Mouse (Mus musculus): Measurements from ENCODE around the gene Pdlim4. TPM values are rescaled to one million over a fixed set of nuclear protein-coding genes. Genes with fewer than 3 reads are reported as not detected.

Pdlim4 gene
- total RNA-seq (2017) = 0.41 TPM in 1 of 2 replicates, not detected in the other

DNA sequence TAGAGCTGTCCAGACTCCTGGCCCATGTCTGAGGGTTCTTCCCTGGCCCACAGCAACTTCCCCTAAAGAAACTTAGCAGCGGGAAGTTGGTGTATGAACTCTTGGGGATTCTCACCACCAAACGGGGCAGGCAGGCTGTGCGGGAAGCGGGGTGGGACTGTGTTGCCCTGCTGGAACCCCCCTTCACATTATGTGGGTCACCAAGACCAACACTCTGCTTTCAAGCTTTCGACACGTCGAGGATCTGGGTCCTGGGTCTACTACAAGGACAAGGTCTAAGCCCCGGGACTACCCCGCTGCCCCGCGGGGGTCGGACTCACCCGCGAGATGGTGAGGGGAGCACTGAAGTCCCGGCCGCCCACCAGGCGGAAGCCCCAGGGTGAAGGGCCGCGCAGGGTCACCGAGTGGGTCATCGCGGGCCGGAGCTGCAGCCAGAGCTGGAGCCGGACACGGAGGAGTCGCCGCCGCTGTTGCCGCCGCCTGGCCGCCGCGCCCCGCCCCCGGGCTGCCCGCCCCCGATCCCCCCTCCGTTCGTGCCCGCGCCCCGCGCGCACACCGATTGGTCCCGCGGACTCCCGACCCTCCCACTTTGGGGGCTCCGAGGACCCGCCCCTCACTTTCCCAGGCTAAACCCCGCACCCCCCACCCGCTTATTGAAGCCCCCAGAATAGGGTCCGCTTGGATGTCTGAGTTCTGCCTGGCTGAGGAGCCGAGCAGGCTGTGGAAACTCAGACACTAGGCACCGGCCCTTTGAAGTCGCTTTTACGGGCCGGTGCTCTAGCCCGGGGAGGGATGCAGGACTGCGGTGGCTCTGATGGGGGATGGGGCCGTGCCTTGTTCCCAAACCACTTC is at the start of gene Pdlim4:
Gene Pdlim4, minus strand, starts transcription at position 495 of the 852 bp plus-strand sequence.
- ATAC-seq (replicated peaks; ENCODE audit: low read depth, poor library complexity, severe bottlenecking) = peak; percentile 55

- no peak for ATAC-seq (replicated peaks; ENCODE audit: low read depth, poor library complexity, severe bottlenecking)
These were observed 48.3 kb upstream of the Pdlim4 start for GRCm38 (mm10) chr11:54117096-54117495.

DNA sequence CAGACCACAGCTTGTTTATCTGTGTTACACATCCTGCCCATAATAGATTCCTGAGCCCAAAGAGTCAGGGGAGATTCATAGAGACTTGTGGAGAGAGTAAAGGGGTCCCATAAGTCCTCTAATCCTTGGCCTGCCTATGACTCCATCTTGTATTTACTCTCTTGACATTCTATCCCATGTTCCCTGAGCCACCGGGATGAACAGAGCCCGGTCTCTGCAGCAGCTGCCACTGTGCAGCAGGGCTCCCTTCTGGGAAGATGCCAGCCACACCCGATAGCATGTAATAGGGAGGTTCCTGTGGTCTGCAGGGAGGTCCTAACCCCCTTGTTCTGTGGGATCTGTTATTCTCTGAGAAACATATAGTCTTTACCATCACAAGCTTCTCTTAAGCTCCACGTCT is 47.6 kb upstream of the Pdlim4 start:
- ATAC-seq (replicated peaks; ENCODE audit: low read depth, poor library complexity, severe bottlenecking) = no peak

DNA sequence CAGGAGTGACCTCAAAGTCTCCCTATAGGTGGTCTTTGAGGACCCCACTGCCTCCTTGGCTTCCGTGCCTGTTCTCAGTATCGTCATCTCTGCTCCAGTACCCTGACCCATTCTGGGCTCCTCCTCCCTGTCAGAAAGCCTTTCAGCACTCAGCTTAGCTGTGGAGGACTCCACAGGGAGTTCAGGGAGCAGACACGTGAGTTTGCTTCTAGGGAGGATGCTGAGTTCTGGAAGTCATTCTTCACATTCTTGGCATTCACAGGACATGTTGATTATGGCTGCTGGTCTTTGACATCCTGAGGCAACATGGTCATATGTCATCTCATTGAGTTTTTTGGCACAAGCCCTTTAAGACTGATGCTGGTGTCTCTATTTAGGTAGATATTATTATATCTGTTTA is 47.1 kb upstream of the Pdlim4 start:
- ATAC-seq (replicated peaks; ENCODE audit: low read depth, poor library complexity, severe bottlenecking) = no peak

DNA sequence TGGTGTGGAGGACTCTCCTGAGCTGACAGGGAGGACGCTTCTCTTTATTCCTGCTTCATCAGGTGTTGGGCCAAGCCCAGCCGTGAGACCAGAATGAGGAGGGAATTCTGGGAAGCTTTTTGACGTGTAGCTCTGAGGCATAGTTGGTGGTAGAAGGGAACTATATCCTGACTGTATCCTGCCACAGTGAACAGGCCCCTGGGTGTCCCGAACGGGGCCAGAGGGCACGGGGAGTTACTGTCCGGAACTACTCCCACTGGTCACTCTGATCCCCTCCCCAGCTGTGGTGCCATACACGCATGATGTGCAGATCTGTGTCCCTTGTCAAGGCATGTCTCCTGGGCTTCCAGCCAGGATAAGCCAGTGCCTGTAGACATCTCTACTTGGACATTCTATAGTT is 46.5 kb upstream of the Pdlim4 start:
- ATAC-seq (replicated peaks; ENCODE audit: low read depth, poor library complexity, severe bottlenecking) = no peak

DNA sequence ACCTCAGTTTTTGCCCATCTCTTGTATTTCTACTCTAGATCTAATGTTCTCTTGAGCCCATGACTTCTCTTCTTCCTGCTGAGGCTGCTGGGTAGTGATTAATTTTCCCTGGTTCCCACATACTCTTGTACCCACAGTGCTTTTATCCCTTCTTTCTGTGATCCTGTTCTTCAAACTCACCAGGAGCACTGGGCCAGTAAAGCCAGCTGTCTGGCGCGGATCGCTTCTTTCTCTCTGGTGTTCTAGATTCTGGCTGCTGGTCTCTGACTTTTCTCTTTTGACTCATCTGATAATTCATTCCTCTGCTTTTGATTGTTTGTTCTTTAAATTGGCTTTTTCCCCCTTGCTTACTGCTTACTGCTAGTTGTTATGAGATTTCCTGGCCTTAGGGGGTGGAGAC is 45.9 kb upstream of the Pdlim4 start:
- ATAC-seq (replicated peaks; ENCODE audit: low read depth, poor library complexity, severe bottlenecking) = no peak

- no peak for ATAC-seq (replicated peaks; ENCODE audit: low read depth, poor library complexity, severe bottlenecking)
These were observed 44.5 kb upstream of the Pdlim4 start for GRCm38 (mm10) chr11:54113352-54113751.

- ATAC-seq (replicated peaks; ENCODE audit: low read depth, poor library complexity, severe bottlenecking) = peak; percentile 93
These were observed 44.1 kb upstream of the Pdlim4 start for GRCm38 (mm10) chr11:54112920-54113319.

- no peak for ATAC-seq (replicated peaks; ENCODE audit: low read depth, poor library complexity, severe bottlenecking)
These were observed 43.3 kb upstream of the Pdlim4 start for GRCm38 (mm10) chr11:54111976-54112741.

DNA sequence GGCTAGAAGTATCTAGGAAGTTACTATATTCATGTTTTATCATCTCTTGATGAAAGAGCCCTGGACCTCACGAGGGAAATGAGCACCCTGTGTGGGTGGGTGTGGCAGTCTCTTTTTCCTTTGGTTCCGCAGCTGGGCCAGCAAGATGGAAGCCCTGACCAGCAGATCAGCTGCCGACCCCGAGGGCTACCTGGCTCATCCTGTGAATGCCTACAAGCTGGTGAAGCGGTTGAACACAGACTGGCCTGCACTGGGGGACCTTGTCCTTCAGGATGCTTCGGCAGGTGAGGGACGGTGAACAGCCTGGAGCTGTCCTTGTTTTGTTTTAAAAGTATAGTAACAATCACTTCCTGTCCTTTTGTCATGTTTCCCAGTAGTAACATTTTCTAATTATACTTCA is 42.5 kb upstream of the Pdlim4 start:
- no peak for ATAC-seq (replicated peaks; ENCODE audit: low read depth, poor library complexity, severe bottlenecking)

GRCm38 (mm10) chr11:54108894-54109293 is 40.1 kb upstream of the Pdlim4 start:
- ATAC-seq (replicated peaks; ENCODE audit: low read depth, poor library complexity, severe bottlenecking) = no peak

DNA sequence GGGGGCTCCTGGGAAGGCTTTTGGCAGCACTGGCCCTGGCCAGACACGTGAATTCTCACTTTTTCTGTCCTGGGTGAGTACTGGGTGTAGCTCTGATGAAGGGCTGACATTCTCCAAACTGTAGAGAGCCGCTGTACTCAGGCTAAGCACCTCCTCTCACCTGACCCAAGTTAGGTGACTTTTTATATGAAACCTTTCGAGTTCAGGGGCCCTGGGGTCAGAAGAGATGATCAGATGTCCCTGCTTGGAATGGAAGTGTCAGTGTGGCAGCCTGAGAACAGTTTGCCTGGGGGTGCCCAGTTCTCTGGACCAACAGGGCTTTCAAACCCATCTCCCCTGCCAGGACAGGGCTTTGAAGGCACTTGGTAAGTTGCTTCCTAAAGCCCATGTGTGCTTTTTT is 39.3 kb upstream of the Pdlim4 start:
- ATAC-seq (replicated peaks; ENCODE audit: low read depth, poor library complexity, severe bottlenecking) = no peak

- ATAC-seq (replicated peaks; ENCODE audit: low read depth, poor library complexity, severe bottlenecking) = no peak
These were observed 38.4 kb upstream of the Pdlim4 start for GRCm38 (mm10) chr11:54107239-54107638.

DNA sequence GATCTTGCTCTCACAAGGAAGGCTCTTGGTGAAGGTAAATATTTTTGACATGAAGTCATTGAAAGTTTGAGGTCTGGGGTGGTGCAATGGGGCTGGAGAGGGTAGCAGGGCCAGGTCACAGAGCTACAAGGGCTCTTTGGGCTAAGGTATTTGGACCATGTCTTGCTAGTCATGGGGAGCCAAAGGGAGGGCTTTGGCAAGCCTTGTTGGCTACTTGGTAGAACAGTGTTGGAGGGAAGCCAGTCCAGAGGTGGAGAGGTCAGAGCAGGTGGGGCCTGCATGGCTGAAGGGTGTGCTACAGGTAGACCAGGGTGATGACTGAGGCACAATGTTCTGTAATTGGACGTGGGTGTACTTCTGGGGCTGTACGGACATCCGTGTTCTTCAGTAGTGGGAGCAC is 37.9 kb upstream of the Pdlim4 start:
- no peak for ATAC-seq (replicated peaks; ENCODE audit: low read depth, poor library complexity, severe bottlenecking)

DNA sequence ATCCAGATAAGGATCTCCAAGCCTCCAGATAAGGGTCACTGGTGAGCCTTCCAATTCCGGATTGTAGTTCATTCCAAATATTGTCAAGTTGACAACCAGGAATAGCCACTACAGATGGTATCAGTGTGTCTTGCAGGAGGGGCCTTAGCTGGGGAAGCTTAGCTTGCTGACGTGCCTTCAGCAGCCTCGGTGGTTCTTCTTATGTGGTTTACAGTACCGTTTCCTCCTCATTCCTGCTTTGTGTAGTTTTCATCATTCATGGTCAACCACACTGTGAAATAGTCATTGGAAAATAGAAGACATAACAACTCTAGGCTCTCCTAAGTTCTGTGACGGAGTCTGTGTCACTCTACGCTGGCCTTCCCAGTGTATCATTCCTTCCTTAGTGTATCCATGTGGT is 36.2 kb upstream of the Pdlim4 start:
- ATAC-seq (replicated peaks; ENCODE audit: low read depth, poor library complexity, severe bottlenecking) = no peak

- ATAC-seq (replicated peaks; ENCODE audit: low read depth, poor library complexity, severe bottlenecking) = no peak
These were observed 34.1 kb upstream of the Pdlim4 start for GRCm38 (mm10) chr11:54102706-54103449.

- ATAC-seq (replicated peaks; ENCODE audit: low read depth, poor library complexity, severe bottlenecking) = no peak
These were observed 32.9 kb upstream of the Pdlim4 start for GRCm38 (mm10) chr11:54101701-54102100.

DNA sequence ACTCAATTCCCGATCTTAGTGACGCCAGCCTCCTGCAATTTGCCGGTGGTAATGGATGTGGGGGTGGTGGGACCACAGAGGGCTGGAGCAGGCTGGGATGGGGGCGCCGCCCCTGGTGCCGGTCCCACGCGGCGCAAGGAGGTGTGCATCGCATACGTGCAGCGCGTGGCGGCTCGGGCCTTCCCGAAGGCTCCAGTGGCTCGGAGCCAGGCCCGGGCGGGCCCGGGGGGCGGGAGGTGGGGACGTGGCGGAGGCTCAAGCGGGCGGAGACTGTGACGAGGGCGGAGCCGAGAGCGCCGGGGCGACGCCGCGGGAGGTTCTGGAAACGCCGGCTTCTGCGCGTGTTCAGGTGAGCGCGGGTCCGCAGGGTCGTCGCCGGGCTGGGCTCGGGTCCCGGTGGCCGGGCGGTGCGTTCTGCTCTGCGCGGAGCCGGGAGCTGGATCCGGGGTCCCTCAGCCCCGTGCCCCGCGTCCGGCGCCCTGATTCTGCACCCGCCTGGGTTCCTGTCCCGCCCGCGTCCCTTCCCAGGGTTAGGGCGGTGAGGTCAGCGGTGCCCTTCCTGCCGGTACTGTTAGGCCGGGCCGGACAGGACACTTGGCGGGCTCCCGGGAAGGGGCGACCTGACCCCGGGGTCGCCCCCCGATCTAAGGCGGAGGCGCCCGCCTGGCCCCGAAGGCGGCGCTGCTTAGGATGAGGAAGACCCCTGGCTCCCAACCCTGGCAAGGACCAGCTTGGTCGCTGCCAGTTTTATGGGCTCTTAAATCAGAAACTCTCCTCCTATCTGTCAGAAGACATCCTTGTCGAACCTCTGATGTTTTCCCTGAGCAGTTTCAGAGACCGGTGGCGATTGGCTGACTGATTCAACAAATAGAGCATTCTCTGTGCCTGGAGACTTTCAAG is 32.1 kb upstream of the Pdlim4 start:
- ATAC-seq (replicated peaks; ENCODE audit: low read depth, poor library complexity, severe bottlenecking) = peak; percentile 56; the same call in 1 of the 2 replicates

- ATAC-seq (replicated peaks; ENCODE audit: low read depth, poor library complexity, severe bottlenecking) = no peak
These were observed 31.4 kb upstream of the Pdlim4 start, which contains the start of gene P4ha2 for GRCm38 (mm10) chr11:54100045-54100691. TSS of gene P4ha2 (plus strand) at chr11:54100095.

All from common myeloid progenitor, adult 5-6 weeks (primary cell).